Mouse (Mus musculus) small intestine, adult 2 months (tissue): ENCODE data around the gene Fmo3. TPM values are rescaled to one million over a fixed set of nuclear protein-coding genes. Genes with fewer than 3 reads are reported as not detected.

Experiments used
- H3K27ac ChIP-seq: fragments of 200-500 bp; 2 replicates; pipeline ENCODE4 v1.5.1; 2012; ENCODE audit warnings: low read depth, low read length, control low read depth, inconsistent platforms; ENCODE audit not compliant: insufficient read depth
- H3K27me3 ChIP-seq: fragments of 200-500 bp; 2 replicates; pipeline ENCODE4 v1.6.1; 2012; ENCODE audit warnings: mild to moderate bottlenecking, moderate library complexity, low read length, inconsistent platforms; ENCODE audit not compliant: control insufficient read depth, insufficient read depth
- H3K36me3 ChIP-seq: fragments of 200-500 bp; 2 replicates; pipeline ENCODE4 v1.6.1; 2012; ENCODE audit warnings: mild to moderate bottlenecking, low read length, control low read depth, inconsistent platforms; ENCODE audit not compliant: control insufficient read depth, insufficient read depth
- H3K4me1 ChIP-seq: fragments of 200-500 bp; 2 replicates; pipeline ENCODE4 v1.6.1; 2012; ENCODE audit warnings: low read length, inconsistent platforms, mixed read lengths; ENCODE audit not compliant: control insufficient read depth, insufficient read depth, insufficient read length
- H3K4me3 ChIP-seq: fragments of 200-500 bp; 2 replicates; pipeline ENCODE4 v1.5.1; 2012; ENCODE audit warnings: low read depth, mild to moderate bottlenecking, control low read depth, inconsistent platforms, low read length, moderate library complexity
- CTCF ChIP-seq: fragments of 200-500 bp; IDR thresholded peaks from 2 replicates; pipeline ENCODE4 v1.5.1; 2012; ENCODE audit warnings: low read depth, mild to moderate bottlenecking, control low read depth, inconsistent platforms, low read length, moderate library complexity, mixed read lengths; ENCODE audit not compliant: insufficient replicate concordance, insufficient read length; ENCODE audit errors: extremely low read depth
- POLR2A ChIP-seq: fragments of 200-500 bp; IDR thresholded peaks from 2 replicates; pipeline ENCODE4 v1.6.1; 2012; ENCODE audit warnings: low read depth, mild to moderate bottlenecking, control low read depth, inconsistent platforms, low read length, moderate library complexity
- WGBS: fragments of 180-500 bp; shearing (Covaris S2); methylation state at CpG from one replicate; pipeline ENCODE4 v1.1.7; 2018; 5-methylcytosine and 5-hydroxymethylcytosine counted together
- polyA plus RNA-seq: library from polyadenylated mRNA; depleted of rRNA; stranded (reverse); fragments of >200 nt; gene quantifications from 2 replicates; pipeline ENCODE4 v1.2.3, GENCODE M21; 2012; rRNA removed

The Fmo3 gene
- polyA plus RNA-seq, 1 experiment, result not detected

DNA sequence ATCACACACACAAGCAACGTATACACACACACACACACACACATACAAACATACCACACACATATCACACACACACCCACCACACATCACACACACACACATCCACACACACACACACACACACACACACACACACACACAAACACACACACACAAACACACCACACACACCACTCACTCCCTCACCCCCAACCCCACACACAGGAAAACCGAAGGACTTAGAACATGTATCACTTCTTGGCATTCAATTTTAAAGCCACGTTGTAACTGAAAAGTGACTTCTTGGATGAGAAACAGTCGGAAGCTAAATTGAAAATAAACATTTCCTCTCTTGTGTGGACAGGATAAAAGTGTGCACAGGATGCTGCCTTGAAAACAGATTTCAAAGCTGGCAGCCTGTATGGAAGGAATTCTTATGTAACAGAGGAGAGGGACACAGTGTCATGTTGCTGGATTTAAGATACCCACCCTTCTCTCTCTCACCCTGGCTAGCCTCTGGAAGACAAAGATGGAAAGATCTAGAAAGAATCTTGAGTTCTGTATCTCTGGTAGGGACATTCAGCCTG is 52.9 kb downstream of the Fmo3 start:
- TF ChIP-seq CTCF, result no peak
- TF ChIP-seq POLR2A, result no peak
- WGBS, result 65% methylated on average over 4 of the region's 4 CpGs
- H3K27ac ChIP-seq, result peak overlapping the region; percentile 30
- no peaks in the 10 kb centered on the region for H3K27me3 ChIP-seq
- no peaks in the 10 kb centered on the region for H3K4me1 ChIP-seq
- no peak overlapping the region for H3K4me3 ChIP-seq
- H3K36me3 ChIP-seq, result no peaks in the 10 kb centered on the region

DNA sequence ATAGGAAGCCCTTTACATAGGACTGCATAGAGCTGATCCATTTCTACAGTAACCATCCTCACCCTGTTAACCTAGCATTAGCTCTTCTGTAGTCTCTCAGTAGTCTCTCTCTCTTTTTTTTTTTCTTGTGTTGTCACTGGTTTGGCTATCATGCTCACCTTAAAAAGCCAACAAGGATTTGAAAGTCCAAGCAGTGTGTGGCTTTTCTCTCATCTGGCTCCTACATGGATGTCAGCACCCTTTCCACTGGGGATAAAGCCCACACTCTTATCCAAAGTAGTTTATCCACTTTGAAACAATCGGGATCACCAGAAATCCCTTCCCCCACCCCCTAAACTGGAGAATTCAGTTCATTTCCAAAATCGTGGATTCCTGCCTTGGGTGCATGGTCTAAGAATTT is 53.7 kb downstream of the Fmo3 start:
- Histone ChIP-seq H3K36me3 (no peaks in the 10 kb centered on the region), H3K27me3 (no peaks in the 10 kb centered on the region), H3K4me3 (no peak overlapping the region), H3K4me1 (no peaks in the 10 kb centered on the region), H3K27ac (no peak overlapping the region)
- WGBS, result 46% methylated on average over 2 of the region's 2 CpGs
- no peak for TF ChIP-seq CTCF
- no peak for TF ChIP-seq POLR2A

DNA sequence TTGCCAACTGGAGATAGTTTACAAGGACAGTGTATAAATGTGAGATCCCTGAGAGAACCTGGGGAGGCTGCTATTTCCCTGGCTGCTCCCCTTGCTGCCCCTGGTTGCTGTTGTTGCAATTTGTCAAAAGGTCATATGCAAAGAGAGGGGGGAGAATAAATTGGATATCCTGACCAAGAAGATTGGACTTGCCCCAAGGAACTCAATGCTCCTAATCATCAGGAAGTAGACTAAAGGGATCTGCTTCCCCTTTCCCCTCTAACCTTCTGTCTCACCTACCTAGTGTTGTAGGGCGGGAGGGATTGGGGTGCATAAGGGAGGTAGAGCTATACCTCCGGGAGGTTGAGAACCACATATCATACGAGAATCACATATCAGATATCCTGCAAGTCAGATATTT is 55.2 kb downstream of the Fmo3 start:
- H3K27ac ChIP-seq, result no peak overlapping the region
- no peaks in the 10 kb centered on the region for H3K27me3 ChIP-seq
- H3K4me3 ChIP-seq, result no peak overlapping the region
- no peaks in the 10 kb centered on the region for H3K36me3 ChIP-seq
- TF ChIP-seq POLR2A (no peak), CTCF (no peak)
- WGBS, result 30% methylated on average over 3 of the region's 3 CpGs
- no peaks in the 10 kb centered on the region for H3K4me1 ChIP-seq

DNA sequence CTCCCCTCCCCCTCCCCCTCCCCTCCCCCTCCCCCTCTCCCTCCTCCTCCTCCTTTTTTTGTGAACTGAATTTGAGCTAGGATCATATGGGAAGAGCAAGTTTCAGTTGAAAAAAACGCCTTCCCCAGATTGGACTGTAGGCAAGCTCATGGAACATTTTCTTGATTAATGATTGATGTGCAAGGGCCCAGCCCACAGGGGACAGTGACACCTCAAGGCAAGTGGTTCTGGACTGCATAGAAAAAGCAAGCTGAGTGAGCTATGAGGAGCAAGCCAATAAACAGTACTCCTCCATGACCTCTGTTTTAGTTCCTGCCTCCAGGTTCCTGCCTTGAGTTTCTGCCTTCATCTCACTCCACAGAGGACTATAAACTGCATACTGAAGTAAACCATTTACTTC is 59.2 kb downstream of the Fmo3 start:
- H3K36me3 ChIP-seq, result no peaks in the 10 kb centered on the region
- TF ChIP-seq POLR2A (no peak), CTCF (no peak)
- H3K27ac ChIP-seq, result no peak overlapping the region
- H3K4me3 ChIP-seq, result no peak overlapping the region
- WGBS, result 57% methylated on average over 1 of the region's 1 CpGs
- no peaks in the 10 kb centered on the region for H3K4me1 ChIP-seq
- no peaks in the 10 kb centered on the region for H3K27me3 ChIP-seq

DNA sequence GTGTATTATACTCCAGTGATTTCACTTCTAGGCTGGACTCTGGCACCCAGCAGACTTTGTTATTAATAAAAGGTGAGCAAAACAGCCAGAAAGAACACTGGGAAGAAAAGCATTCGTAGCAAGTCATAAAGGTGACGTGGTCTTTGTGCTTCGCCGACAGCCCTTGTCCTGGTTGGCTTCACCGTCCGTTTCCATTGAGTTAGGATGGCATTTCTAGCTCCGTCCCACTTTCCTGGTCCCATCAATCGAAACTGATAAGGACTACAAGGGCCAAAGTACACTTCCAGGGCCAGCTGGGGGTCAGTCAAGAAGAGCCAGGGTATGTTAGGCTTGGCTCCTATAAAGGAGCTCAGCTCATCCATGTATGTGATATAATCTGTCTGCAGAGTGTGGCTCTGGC is 67.7 kb downstream of the Fmo3 start:
- Histone ChIP-seq H3K4me1 (peaks cover 3% of the 10 kb centered on the region; the same call in 1 of the 2 replicates), H3K27ac (no peak overlapping the region), H3K4me3 (no peak overlapping the region), H3K27me3 (no peaks in the 10 kb centered on the region), H3K36me3 (no peaks in the 10 kb centered on the region)
- TF ChIP-seq POLR2A, result no peak
- TF ChIP-seq CTCF, result no peak
- WGBS, result 50% methylated on average over 8 of the region's 8 CpGs

DNA sequence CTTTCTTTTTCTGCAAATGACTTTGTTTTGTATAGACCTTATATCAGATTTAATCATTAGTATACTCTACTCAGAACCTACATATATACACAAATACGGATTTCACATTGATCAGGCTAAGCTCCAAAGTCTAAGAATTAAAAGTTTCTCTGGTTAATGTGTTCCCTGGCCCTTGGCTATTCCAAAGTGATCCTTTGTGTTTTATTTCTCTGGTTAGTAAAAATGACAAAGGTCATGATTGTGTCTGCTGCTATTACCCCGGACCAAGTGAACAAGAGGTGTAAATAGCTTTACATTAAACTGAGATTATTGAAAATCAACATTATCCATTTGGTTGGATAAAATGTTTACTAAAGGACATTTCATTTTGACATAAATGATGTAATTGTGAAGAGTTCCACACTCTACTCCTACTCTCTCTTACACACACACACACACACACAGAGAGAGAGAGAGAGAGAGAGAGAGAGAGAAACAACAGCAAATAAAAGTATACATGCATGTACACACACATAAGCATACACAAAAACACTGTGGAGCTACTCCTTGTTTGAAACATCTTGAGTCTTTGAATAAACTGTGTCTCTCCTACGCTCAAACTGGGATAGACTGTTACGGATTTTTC is 69.3 kb downstream of the Fmo3 start:
- TF ChIP-seq POLR2A, result no peak
- TF ChIP-seq CTCF, result no peak

DNA sequence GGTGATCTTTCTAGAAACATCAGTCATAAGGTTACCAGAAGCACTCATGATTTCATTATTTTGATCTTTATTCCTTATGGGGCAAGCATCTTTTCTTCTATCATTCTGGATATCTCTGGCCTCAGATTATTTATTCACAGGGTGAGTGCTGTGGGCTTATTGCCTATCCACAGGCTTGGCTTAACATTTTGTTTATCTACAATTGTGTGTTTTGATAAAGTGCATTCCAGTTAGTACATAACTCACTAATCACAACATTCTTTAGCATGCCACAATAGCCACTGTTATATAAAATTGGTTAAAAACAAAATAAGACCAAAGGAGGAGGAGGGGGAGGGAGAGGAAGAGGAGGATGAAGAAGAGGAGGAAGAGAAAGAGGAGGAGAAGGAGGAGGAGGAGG is 72.2 kb downstream of the Fmo3 start:
- no peak overlapping the region for H3K27ac ChIP-seq
- H3K36me3 ChIP-seq, result no peaks in the 10 kb centered on the region
- no peak overlapping the region for H3K4me3 ChIP-seq
- H3K4me1 ChIP-seq, result peaks cover 3% of the 10 kb centered on the region; the same call in 1 of the 2 replicates
- no peaks in the 10 kb centered on the region for H3K27me3 ChIP-seq
- TF ChIP-seq CTCF (no peak), POLR2A (no peak)

More for the DNA sequence above, 69.3 kb downstream of the Fmo3 start:
- Histone ChIP-seq H3K4me3 (no peak overlapping the region), H3K36me3 (no peaks in the 10 kb centered on the region), H3K27me3 (no peaks in the 10 kb centered on the region), H3K4me1 (peaks cover 3% of the 10 kb centered on the region; the same call in 1 of the 2 replicates), H3K27ac (no peak overlapping the region)
- 64% methylated on average over 4 of the region's 4 CpGs for WGBS

Other genes starting within 250 kb of the Fmo3 start
- gene Prrc2c, start 244.0 kb downstream of the Fmo3 start, polyA plus RNA-seq, result 17.3 and 31.1 TPM in 2 replicates
- 5.5 and 14.1 TPM in 2 replicates for gene Fmo4, start 170.6 kb downstream of the Fmo3 start, polyA plus RNA-seq
- gene Fmo1, start 117.9 kb downstream of the Fmo3 start, polyA plus RNA-seq, result 1.7 and 3.0 TPM in 2 replicates
- gene Fmo2, start 85.8 kb downstream of the Fmo3 start, polyA plus RNA-seq, result 0.61 and 1.7 TPM in 2 replicates
- not detected in 2 replicates for gene Fmo6, start 47.0 kb downstream of the Fmo3 start, polyA plus RNA-seq
- gene Mroh9, start 101.1 kb upstream of the Fmo3 start, polyA plus RNA-seq, result not detected in 2 replicates